Mouse (Mus musculus) gonadal fat pad, adult 2 months (tissue): ENCODE results near the gene Lamtor2. TPM values are rescaled to one million over a fixed set of nuclear protein-coding genes. Genes with fewer than 3 reads are reported as not detected.

Experiments
- DNase-seq: peaks from one replicate; pipeline ENCODE4 v3.0.0-alpha.2; 2012; ENCODE audit warnings: low read depth
- polyA plus RNA-seq: library from polyadenylated mRNA; depleted of rRNA; stranded (reverse); fragments of >200 nt; gene quantifications from 2 replicates; pipeline ENCODE4 v1.2.3, GENCODE M21; 2012

The Lamtor2 gene
- polyA plus RNA-seq, 1 experiment = 164 TPM

DNA sequence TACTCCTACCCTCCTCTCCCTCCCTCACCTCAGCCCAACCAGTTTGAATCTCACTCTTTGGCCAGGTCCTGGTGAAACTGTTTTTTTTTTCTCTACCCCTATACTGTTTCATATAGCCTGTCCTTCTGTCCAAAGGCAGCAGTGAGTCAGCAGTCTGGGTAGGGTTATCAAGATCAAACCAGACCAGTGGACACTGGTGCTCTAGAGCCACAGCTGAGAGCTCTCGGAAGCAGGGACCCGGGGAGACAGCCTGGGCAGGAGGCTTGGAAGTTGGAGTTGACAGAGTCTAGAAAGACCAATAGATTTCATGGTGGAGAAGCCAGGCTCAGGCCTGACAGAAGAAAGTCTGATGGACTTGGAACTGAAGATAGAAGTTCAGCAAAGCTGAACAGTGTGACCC lies 15.7 kb upstream of the Lamtor2 start:
- DNase-seq = no peak

DNA sequence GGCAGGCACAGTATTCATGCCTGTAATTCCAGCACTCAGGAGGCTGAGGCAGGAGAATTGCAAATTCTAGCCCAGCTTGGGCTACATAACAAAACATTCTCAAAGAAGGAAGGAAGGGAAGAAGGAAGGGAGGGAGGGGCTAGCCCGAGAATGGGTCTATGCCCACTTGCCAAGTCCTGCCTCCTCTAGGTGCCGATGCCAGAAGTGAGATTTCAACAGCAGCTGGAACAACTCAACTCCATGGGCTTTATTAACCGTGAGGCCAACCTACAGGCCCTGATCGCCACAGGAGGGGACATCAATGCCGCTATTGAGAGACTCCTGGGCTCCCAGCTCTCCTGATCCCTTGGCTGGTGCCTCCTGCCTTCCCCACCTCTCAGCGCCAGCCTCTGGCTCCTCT lies 15.0 kb upstream of the Lamtor2 start:
- no peak for DNase-seq

DNA sequence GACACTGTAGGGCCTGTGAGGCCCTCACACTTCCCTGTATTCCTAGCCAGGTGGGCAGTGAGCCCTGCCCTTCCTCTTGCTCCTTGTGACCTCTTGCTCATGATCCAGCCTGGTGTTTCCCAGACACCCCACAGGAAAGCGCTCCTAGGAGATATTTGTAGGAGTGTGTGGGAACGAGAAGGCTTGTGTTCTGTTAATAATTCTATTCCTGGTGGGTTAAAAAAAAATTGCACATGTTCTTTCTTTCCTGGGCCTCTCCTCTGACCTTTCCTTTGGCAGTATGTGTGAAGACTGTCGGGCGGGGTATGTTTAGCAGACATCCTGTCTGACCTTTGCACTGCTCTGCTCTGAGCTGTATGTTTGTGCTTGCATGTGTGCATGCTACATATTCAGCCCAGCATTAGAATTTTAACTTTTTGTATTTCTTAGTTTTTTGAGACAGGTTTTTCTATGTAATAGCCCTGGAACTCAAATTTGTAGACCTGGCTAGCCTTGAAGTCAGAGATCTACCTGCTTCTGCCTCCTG lies 13.7 kb upstream of the Lamtor2 start:
- no peak for DNase-seq

DNA sequence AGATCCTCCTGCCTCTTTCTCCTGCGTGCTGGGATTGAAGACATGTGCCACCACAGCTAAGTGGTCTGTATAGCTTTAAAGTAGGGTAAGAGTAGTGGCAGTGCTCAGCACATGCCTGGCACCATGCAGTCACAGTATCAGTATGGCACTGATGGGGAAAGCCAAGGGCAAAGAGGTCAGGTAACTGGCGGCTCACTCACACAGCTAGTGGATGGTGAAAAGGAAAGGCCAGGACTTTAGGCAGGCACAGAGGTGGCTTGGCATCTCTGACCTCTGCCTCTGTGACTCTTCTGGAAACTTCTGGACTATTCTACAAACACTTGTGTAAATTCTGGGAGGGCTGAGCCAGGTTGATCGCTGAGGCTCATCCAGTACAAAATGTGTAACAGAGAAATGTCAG lies 13.2 kb upstream of the Lamtor2 start:
- DNase-seq = no peak

DNA sequence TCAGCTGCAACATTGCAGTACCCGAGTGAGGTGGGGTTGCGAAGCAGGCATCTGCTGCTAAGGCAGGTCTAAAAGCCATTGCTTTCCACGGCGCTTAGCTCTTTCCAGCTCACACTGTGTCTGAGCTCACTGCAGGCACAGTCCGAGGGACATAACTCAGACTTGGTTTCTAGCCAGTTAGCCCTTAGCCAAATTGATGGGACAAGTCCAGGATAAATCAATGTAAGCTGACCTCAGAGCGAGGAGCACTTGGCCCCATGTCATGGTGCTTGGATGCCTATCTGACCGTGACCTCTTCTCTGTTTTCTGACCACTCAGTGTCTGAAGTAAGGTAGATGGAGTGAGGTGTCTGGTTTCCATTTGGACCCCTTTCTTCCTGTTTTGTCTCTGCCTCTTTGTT lies 11.1 kb upstream of the Lamtor2 start:
- DNase-seq = no peak

DNA sequence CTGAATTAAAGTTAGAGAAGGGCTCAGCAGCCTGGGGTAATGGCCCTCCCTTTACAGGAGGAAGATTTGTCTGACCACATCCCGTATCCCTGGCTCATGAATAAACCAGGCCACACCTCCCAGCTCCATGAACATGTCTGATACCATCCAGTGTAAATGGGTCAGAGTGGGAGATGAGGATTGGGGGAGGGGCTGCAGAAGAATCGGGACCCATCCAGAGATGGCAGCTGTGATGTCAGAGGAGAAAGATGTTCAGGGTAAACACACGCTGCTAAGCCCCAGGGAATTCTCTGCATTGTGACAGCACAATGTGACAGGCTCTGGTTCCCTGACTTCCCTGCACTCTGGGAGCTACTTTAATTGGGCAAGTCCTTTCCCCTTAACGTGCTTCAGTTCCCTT lies 10.6 kb upstream of the Lamtor2 start:
- no peak for DNase-seq

DNA sequence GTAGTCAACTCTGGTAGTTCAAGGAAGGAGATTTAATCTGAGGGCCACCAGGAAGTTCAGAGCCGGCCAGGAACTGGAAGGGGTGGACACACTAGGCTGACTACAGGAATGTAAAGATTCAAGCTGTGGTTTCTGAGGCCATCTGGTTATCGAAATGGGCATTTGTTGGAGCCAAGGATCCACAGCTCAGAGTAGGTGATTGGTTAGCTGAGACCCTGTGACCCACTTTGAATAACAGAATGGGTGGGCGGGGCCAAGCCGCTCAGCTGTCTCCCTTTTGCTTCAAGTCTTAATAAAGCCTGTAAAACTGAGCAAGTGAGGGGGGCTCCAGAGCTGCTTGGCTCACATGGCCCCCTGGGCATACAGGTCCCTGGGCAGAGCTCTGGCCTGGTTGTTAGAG lies 9.1 kb upstream of the Lamtor2 start:
- DNase-seq = no peak

DNA sequence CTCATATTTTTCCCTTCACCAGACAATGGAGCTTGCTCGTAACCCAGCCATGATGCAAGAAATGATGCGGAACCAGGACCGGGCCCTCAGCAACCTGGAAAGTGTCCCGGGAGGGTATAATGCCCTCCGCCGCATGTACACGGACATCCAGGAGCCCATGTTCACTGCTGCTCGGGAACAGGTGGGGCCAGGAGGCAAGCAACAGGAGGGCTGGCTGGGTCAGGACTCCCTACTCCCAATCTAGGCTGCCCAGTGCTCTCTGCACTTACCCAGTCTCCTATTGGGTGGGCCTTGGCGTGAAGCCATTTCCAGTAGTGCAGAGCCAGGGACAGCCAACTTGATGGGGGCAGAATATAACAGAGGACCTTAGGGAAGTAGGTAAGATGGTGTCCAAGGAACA lies 6.7 kb upstream of the Lamtor2 start:
- no peak for DNase-seq

DNA sequence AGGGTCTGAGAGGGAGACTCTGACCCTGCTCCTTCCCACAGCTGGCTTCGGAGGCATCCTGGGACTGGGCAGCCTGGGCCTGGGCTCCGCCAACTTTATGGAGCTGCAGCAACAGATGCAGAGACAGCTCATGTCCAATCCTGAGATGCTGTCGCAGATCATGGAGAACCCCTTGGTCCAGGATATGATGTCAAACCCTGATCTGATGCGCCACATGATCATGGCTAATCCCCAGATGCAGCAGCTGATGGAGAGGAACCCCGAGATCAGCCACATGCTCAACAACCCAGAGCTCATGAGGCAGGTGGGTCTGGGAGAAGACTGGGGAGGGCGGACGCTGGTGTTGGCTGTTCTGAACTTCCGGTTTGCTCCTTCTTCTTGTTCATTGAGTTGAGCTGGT lies 3.7 kb upstream of the Lamtor2 start:
- no peak for DNase-seq

DNA sequence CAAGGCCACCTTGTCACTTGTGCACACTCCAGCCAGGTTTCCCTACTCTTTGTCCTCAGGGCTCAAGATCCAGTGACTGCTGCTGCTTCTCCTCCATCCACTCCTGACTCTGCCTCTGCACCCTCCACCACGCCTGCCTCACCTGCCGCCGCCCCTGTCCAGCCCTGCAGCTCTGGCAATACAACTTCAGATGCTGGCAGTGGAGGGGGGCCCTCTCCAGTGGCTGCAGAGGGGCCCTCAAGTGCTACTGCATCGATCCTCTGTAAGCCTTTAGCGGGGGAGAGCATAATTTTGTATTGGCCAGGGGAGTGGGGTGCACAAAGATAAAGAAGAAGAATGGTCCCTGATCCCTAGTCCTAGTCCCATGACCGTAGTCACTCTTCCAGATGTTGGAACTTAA lies 2.9 kb upstream of the Lamtor2 start:
- DNase-seq = no peak

DNA sequence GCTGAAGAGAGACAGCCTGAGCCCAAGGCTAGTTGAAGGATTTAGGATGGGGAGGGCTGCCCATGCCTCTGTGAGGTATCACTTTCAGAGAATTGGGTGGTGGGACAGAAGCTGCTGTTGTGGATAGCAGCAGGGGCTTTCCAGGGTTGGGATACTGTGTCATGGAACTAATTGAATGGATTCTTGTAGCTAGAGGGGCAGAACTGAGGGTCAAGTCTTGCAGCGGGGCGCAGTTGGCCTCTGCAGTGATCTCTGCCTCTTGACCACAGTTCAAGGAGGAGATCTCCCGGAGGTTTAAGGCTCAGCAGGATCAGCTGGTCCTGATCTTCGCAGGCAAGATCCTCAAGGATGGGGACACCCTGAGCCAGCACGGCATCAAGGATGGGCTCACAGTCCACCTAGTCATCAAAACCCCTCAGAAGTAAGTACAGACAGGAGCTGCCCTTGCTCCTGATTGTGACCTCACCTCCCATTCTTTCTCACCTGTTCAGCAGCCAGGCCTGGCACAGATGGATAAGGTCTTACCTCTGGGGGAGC lies 2.3 kb upstream of the Lamtor2 start:
- DNase-seq = no peak

DNA sequence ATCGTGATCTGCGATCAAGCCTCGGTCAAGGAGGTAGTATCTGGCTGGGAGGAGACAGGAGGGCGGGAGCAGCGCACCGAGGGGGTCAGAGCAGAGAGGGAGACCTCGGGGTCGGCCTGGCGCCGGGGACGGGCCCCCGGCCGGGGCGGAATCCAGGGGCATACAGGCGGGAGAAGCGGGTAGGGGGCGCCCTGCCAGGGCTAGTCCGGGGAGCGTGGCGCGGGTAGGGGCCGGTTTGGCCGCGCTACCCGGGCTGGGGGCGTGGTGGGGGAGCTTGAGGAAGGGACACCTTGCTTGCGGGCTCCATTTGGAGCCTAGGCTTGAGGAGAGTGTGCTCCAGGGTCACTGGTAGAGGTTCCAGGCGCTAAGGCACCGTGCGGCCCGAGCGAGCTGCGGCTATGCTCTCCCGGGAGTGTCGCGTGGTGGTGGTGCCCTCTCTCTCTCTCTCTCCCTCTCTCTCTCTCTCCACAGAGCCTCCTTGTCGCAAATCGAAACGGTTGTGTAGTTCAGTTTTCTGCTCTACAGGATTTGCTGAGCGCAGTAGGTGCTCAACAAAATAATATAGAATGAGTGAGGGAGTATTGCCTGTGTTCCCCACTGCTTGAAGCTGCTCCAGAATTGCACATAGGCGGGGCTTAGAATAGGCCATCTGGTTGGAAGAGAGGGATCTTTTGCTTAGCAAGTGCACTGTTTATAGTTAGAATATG lies 1.2 kb upstream of the Lamtor2 start:
- DNase-seq = no peak

DNA sequence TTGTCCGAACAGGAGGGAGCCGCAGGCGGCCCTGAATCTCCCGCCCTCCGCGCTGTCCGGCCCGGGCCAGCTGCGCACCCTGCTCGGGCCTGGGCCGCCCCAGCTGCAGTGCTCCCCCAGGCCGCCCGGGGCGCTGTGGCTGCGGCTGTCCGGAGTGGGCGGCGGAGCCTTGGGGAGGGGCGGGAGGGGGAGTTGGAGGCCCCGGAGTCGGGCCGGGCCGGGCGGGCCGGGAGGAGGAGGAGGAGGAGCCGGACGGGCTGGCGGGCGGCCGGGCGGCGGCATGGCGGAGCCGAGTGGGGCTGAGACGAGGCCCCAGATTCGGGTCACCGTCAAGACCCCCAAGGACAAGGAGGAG lies 628 bp upstream of the Lamtor2 start, which contains the start of gene Ubqln4:
Ubqln4 (plus strand) TSS at position 234 of the 355 bp plus-strand sequence.
- DNase-seq = no peak

DNA sequence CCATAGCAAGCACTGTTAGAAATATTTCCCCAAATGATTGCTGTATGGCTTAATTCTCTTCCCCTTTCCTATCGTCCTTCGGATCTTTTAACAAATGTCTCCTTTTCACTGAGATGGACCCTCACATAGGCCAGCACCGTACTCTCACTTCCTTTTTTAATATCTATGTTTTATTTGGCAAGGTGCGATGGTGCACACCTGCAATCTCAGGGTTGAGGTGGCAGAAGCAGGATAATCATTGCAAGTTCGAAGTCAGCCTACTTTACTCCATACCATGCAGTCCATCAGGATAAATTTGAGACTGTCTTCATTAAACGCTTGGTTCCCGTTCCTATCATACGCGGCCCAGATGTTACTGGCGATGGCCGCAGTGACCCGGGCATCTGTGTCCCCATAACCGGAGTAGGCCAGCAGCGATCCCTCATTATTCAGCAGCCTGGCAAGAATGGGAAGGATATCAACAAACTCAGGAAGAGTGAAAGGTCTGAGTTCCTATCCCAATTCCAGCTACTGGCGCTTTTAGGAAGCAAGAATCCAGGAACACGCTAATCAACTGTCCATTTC lies 710 bp downstream of the Lamtor2 start:
- no peak for DNase-seq

DNA sequence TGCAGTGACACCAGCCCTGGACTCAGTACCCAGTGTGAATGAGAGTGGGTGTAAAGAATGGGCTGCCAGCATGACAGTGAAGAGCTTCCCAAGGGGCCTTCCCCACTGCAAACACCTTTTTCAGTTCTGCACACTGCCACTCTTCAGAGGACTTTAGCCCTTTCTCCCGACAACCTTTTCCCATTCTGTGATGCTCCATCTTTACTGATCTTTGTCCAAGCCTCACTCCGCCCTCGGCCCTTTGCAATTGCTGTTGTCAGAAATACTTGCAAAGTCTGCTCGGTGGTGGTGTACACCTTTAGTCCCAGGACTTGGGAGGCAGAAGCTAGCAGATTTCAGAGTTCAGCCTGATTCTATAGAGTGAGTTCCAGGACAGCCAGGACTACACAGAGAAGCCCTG lies 1.3 kb downstream of the Lamtor2 start:
- DNase-seq = no peak

DNA sequence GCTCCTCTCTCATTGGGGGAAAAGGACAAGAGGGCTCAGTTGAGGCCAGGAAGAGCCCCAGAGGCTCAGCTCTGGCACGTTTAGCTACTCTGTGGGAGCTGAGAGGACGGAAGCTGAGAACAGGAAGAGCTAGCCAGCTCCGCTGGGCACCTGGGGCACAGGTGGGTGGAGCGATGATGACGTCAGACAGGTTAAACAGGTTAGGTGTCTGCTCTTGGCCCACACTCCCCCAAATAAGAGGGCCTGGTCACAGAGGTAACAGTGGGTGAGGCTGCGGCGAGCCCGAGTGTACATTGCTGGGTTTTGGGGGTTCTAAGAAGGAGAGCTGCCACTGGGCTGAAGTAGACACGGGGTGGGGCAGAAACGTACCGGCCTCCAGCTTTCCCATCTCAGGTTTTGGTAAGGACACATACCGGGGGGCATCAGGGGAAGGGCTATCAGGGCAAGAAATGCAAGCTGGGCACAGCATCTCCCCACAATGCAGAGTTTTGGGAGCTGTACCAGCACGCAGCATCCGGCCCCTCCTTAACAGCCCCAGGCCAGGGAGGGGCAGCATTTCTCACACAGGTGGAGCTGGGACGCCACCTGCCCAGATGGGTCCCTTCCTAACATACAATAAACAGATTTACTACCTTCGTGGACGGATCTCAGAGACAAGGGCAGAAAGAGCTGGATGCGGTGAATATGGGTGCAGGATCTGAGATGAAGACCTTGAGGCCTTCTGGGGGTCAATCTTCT lies 4.5 kb downstream of the Lamtor2 start, which contains the start of gene Rab25:
Rab25 (minus strand) TSS at position 121 of the 738 bp plus-strand sequence.
- DNase-seq = no peak

DNA sequence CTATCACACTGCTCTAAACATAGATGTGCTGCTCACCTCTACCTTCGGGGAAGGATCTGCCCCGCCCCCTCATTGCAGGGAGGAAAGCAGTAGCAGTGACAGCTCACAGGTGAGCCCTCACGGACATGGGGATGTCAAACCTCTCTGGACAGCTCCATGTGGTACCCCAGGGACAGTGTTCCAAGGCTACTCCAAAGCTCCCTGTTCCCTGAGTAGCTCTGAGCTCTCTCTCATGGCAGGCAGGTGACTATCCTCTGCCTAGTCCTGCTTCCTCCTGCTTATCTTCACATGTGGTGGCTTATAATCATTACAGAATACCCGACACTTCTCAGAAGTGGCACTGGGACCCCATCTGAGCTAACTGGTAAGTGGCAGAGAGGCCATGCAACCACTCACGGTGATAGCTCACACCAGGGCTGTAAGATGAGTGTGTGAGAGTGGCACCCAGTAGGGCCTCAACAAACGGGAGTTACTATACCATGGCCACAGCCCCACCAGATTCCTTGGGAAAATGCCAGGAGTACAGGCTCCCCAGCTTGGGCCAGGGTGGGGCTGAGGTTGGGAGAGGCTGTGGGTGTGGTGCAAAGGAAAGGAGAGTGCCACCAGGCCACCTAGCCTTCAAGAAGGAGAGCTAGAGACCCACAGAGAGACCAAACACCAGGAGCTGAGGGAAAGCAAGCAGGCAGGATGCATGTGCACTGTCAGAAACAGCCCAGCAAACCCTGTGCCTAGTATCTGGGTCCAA lies 6.0 kb downstream of the Lamtor2 start:
- DNase-seq = no peak

DNA sequence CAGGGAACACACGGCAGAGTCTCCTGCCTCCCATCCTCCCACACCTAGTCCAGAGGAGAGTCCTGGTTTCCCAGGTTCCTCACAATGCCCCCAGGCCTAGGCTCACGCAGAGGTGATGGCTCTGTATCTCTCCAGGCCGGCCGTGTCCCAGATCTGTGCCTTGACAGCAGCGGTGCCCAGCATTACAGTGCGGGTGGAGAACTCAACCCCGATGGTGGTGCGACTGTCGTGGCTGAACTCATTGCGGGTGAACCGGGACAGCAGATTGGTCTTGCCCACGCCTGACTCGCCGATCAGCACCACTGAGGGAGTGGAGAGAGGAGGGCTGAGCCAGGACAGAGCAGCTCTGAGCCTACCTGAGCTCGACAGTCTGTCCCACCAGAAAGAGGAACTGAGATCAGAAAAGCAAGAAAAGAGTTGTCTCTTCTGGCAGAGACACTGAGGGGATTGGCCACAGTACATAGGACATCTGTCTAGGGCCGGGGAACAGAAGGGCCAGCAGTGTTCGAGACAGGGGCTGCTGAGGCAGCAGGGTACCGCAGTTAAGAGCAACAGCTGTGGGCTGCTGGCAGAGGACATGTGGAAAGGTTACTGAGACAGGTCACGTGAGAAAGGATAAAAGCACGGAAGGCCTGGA lies 7.8 kb downstream of the Lamtor2 start:
- no peak for DNase-seq

DNA sequence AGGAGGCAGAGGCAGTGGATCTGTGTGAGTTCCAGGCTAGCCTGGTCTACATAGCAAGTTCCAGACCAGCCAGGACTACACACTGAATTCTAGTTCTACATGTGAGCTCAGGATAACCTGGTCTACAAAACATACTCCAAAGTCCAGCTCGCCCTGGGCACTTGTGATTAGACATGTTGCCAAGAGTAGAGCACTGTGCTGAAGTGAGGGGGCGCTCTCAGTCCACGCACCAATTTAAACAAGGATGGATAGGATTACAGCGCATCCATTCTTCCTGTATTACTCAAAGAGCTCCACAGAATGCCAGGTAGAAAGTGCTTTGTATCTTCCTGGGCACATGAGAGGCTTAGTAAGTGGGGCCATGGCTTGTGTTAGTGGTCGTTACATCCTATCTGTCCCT lies 8.4 kb downstream of the Lamtor2 start:
- DNase-seq = no peak

DNA sequence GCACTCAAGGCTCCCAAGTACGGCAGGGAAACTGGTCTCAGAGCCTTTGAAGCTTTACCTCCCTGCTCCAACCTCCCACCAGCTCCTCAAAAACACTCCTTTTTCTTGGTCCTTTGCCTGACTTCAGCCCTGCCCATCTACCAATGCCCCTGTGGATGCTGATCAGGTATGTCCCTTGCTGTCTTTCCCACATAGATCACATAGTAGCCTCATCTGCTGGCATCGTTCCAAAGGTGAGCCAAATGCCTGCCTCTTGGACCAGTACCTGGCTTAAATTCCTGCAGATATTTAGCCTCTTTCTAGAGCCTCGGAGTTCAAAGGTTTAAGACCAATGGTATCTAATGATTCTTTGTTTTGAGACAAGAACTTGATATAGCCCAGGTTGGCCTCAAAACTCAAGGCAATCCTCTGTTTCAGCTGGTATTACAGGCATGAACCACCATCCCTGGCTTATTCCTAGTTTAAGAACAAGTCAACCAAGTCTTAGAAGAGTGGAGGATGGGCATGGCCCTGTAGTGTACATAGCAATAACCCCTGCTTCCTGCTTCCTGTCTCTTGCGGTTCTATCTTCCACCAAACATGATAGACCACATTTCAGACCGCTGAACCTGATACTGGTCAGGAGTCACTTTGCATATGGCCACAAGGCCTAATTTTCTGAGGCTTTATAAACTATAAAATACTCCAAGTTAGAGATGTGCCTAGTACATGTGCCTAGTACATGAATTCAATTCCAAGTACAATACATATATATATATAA lies 9.0 kb downstream of the Lamtor2 start:
- no peak for DNase-seq

DNA sequence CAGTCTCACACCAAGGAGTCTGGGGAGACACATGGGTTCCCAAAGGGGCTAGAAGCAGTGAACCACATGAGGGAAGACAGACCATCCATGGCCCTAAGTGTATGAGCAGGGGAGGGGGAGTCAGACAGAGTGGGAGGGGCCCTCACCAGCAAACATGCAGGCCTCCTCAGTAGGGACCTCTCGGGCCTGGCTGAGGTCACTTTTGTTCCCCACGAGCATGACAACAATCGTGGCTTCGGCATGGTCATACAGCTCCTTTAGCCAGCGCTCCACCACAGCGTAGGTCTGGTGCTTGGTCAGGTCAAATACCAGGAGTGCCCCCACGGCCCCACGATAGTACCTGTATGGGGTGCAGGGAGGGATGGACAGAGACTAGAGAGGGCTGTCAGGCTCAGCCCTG lies 9.7 kb downstream of the Lamtor2 start:
- DNase-seq = no peak
